Mouse (Mus musculus) urinary bladder, adult 18-20 months (tissue): ENCODE results near the gene Habp2.

Experiments
- DNase-seq, 2 experiments: peaks; one replicate each; pipeline ENCODE4 v3.0.0; 2022; ENCODE audit warnings: low spot score in 2 of 2, mixed read lengths in 2 of 2

Gene Habp2

DNA sequence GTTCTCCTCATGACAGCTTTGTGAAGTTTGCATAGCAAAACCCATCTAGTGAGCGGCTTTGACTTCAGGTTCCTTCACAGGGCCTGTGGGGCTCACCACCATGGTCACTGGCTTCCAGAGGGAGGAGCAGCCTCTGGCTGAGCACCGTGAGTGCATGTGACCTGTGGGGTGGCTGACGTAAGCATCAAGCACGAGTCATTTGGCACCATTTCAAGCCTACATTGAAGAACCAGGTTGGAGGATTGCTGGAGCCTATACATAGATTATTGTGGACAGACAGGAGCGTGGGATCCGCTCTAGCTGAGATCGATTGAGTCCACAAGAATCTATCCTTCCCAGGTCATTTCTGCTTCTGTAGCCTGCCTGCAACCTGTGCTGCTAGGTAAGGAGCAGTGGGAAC is at the start of gene Habp2:
Gene Habp2, plus strand, starts transcription at position 272 of the 400 bp plus-strand sequence.
- DNase-seq, result no peak

DNA sequence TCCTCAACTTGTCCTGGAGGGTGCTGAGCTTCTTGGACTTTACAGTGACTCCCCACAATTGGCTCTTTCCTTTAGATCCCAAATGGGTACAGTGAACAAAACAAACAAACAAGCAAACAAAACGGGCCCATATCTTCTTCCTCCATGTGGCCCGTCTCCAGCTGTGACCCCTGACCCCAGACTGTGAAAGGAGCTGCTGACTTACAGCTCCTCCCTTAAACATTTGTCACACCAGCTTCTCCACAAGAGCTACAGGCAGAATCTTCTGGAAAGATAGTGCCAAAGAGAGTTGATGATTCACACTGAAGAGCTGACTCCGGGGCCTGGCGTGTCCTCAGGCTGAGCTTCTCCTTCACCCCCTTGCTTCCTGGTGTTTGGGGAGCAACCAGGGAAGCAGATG is 48.4 kb upstream of the Habp2 start:
- DNase-seq, result no peak

DNA sequence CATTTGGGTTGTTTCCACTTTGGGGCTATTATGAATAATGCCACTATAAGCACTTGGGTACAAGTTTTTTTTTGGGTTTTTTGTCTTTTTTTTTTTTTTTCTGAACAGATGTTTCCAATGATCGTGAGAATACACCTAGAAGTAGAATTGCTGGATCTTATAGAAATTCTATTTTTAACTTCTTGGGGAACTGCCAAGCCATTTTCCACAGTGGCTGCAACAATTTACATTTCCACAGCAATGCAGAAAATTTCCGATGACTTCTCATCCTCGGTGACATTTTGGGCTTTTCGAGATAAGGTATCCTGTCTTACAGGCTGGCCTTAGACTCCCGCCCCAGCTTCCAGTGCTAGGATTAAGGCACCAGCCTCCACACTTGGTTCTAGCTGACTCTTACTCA is 41.7 kb upstream of the Habp2 start:
- DNase-seq, result no peak

DNA sequence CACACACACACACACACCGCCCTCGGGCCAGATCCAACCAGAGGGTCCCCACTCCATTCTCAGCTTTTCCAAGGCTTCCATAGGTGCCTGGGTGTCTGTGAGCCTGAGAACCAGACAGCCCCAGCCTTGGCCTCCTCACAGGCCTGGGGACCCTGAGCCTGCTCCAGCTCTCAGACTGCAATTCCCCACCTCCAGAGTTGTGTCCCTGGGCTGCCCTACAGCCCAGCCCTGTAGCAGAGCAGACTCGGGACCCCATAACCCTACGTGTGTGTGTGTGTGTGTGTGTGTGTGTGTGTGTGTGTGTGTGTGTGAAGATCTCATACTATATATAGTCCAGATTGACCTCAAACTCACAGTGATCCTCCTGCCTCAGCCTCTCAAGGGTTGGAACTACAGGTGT is 34.1 kb upstream of the Habp2 start:
- no peak for DNase-seq

GRCm38 (mm10) chr19:56253271-56253670 is 33.7 kb upstream of the Habp2 start:
- no peak for DNase-seq

- no peak for DNase-seq
These were observed 32.2 kb upstream of the Habp2 start for GRCm38 (mm10) chr19:56254751-56255150.

DNA sequence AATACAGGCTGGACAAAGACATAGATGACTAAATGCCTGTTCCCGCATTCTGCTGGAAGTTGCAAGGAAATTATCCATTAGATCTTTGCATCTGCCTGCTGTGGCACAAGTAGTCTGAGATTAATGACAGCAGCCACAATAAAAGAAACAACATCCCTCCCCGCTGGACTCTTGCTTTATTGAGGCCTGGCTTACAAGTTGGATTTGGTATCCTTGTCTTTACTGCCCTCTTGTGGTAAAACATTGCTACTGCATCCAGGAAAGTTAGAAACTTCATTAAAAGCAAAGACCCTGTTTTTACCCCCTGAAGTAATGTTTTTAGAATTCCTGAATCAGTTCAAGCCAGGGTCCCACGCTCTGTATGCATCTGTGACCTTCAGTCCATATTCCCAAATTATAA is 31.4 kb upstream of the Habp2 start:
- DNase-seq, result no peak

GRCm38 (mm10) chr19:56256235-56256634 is 30.7 kb upstream of the Habp2 start:
- DNase-seq, result no peak

DNA sequence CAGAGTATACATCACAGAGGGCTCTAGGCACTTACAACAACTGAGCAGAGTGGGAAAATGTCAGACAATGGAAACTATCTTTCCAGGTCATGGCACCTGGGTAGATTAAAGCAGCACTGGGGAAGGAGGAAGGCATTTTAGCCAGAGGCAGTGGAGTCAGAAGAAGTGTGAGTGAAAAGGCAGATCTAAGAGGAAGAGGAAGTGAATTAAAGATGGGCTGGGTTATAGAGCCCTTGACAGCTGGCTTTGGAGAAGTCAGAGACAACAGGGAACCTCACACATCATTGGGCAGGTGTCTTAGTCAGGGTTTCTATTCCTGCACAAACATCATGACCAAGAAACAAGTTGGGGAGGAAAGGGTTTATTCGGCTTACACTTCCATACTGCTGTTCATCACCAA is 30.2 kb upstream of the Habp2 start:
- no peak for DNase-seq

DNA sequence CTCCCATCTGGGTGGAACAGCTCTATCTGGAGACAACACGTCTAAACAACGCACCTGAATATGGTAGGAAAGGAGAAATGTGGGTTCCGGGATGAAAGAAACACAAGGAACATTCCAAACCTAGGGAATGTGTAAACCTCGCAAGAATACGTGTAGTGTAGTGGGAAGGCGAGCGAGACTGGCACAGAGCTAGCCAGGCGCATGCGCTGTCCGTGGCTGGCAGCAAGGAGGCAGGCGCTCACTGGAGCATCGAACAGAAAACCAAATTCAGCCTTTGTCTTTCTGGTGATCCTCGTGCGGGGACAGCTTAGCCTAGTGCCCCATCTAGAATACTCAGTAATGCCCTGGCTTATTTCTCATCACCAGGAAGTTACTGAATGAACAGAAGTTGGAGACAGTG is 23.2 kb upstream of the Habp2 start:
- DNase-seq, result no peak

- DNase-seq, result no peak
These were observed 22.8 kb upstream of the Habp2 start for GRCm38 (mm10) chr19:56264175-56264574.

DNA sequence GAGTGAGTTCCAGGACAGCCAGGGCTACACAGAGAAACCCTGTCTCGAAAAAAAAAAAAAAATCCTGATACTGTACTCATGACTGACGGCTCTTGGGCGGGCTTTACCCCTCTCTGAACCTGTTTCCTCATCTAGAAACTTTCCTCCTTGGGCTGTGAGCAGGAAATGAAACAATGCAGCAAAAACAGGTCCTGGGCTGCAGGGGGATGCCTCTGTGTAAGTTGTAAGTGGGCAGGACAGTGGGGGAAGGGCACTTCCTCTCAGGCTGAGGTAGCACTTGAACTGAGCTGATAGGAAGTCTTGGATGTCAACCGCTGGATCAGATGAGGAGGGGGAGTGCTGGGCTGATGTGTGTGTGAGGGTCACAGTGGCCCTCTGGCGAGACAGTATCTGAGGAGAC is 21.8 kb upstream of the Habp2 start:
- DNase-seq, result no peak

GRCm38 (mm10) chr19:56272081-56272480 is 14.9 kb upstream of the Habp2 start:
- DNase-seq, result no peak

GRCm38 (mm10) chr19:56277140-56277804 is 9.7 kb upstream of the Habp2 start:
- DNase-seq, result no peak

DNA sequence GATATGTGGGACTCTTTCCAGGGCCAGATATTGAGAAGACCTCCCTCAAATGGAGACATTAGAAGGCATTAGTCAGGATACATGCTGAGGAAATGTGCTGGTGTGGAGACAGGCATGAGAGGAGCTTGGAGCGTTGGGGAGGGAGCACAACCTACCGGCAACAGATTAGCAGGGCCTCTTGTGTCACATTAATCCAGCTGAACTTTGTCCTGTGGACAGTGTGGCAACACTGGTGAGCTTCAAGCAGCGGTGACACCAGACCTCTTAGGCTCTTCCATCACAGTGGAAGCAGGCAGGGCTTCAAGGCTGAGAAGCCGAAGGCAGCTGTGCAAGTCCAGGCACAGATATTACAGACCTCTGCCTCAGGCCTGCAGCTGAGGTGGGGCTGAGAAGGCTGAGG is 9.0 kb upstream of the Habp2 start:
- DNase-seq, result no peak

GRCm38 (mm10) chr19:56278366-56278765 is 8.6 kb upstream of the Habp2 start:
- DNase-seq, result no peak

- DNase-seq, result no peak
These were observed 1.7 kb upstream of the Habp2 start for GRCm38 (mm10) chr19:56285222-56285621.

DNA sequence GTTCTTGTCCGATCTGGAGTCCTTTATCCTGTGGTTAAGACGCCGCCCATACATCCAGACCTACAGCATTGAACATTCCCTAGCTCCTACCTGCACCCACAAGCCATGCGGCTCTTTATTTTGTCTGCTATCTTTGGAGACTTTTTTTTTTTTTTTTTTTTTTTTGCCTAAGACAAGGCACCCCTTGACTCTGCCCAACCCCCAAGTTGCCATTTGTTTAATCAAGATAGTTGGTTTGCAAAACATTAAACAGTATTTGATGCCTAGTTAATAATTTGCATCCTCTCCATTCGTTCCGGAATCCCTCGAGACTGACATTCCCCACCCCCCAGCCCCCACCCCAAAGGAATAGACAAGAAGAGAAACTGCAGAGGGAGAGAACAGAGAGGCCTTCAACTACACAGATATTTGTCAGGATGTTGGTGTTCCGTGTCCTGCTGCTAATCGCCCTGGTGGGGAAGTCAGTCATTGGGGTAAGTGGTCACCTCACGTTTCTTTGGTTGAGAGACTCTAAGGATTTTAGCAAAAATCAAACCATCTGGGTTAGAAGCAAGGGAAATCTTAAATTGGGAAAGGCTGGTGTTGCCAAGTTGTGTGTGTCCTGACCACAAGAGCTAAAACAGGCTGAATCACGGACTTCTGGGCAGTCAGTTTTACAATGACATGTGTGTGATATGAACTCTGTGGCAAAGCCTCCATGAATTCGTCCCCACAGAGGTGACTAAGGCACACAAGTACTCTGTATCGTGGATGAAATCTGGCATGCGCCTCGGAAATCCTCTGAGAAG is 837 bp downstream of the Habp2 start:
- DNase-seq, result no peak

DNA sequence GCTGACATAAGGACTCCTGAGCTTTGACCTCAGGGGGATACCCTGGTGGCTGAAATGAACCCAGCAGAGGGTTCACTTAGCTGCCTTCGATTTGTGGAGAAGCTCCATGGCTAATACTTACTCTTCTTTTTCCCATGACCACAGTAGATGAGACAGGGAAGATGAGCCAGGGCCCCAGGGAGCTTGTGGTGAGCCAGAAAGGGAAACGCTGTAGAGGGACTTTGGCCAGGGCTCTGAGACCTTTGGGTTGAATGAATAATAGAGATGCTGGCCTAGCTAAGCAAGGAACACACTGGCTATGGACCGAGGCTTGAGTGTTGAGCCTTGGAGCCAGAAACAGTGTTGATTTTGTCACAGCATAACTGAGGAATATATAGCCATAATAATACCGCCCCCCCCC is 1.5 kb downstream of the Habp2 start:
- no peak for DNase-seq

GRCm38 (mm10) chr19:56289642-56290041 is 2.7 kb downstream of the Habp2 start:
- DNase-seq, result no peak

DNA sequence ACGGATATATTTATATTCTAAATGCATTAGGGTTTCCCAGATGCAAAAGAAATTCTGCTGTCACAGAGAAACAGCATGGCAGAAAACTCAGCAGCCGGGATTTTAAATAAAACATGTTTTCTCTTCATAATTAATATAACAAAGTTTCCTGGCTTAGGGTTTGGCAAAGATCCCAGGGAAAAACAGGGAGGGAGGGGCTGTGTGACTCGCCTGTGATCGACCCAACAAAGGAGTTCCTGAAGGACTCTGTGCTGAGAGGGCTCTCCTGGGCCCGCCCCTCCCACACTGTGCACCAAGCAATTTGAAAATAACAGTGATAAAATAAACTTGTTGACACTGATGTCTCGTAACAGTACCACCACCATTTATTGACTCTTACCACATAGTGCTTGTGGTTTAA is 5.0 kb downstream of the Habp2 start:
- no peak for DNase-seq

GRCm38 (mm10) chr19:56292335-56292734 is 5.4 kb downstream of the Habp2 start:
- no peak for DNase-seq

DNA sequence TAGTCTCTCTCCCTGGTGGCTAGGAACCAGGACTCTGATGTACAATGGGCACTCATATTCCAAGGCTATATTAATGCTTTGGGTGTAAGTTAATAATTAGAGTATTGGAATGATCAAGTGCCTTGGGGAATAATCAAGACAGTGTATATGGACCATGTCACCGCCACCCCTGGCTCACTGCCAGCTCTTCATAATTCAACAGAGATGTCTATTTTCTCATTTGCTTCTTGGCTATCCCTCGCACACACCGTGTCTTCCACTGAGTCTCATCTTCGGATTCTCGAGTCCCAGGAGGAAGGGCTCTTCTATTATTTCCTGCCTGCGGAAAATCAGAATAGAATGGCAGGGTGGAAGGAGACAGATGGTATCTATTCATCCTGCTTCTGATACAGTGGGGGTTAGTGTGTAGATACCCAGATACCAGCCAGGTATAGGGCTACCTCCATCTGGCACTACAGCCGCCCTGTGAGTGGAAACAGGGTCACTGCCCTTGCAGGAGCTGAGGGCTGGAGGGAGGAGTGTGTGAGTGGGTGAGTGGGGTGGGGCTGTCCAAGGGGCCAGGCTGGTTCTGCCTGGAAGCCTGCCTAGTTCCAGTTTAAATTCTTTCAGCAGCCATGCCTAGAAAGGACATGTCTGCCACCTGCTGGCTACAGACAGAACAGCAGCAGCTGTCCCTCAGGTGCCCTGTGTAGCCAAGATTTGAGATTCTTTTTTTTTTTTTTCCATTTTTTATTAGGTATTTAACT is 7.9 kb downstream of the Habp2 start:
- DNase-seq, result peak; percentile 42 to 79
